Mouse (Mus musculus): ENCODE results near the gene Arhgap8.

Arhgap8 gene

DNA sequence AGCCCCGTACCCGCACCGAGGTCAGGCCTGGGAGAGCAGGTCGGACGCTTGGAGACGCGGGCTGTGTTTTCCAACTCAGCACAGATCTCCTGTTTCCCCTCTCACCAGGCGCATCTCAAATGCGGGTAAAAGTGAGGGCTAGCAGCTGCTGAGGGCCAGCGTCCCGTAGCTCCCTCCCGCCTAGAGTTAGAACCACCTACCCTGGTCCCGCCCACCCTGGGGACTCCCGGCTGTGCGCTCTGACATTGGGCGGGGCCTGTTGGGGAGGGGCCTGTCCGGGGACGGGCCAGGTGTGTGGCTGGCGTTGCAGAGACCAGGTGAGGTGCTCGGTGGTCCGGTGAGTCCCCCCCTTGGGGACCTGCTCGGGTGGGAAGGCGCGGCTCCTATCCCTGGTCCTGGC is at the start of gene Arhgap8:
Arhgap8 (plus strand) TSS at position 262 of the 400 bp plus-strand sequence.
- DNase-seq, result peak; percentile 84

DNA sequence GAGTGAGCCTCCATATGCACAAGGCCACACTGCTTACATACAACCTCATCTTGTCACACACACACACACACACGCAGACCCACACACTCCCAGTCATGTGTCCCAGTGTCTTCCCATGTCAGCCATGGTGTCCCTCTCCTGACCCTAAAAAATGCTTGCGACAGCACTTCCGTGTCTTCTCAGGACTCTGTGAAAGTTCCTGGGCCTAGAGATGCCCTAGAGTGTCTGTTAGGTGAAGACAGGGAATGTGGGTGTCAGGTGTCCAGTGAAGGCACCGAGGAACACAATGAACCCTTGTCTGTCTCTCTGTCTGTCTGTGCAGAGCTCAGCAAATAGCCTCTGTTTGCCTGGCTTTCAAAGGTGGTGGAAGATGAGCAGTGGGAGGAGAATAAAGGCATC is 49.2 kb upstream of the Arhgap8 start:
- no peak for DNase-seq

DNA sequence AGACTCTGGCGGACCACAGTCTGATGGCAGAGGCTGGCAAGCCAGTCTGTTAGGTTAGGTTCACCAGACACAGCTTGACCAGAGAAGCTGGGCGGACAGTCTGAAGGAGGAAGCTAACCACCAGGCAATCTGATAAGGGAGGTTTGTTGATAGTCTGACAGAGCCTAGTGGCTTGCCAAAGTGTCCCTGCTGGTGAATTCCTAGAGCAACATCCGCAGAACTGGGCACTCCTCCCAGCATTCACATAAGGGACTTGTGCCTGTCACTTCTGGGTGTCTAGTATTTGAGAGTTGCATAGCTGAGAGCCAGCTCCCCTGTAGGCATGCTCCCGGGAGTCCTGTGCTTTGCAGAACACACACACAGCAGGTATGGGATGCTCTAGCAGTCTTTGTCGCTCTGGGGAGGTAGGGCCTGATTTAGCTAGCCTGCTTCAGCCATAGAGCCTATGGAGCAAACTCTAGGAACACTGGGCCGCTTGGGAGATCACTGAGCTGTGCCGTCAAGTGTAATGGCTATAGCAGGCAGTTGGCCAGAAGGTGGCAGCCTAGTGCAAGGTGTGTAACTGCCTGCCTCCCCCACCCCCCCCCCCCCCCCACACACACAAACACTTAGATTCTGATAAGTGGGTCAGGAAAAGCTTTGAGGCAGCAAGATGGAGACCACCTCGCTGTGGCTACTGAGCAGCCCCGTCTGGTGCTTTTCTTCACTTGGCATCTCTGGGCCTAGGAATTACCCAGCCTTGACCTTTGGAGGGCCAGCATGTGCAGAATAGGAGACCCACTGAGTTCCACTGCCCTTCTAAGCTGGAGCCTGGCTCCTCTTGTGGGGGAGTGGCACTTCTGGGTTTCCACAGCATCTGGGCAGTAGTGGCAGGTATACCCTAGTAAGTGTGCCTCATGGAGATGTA is 48.2 kb upstream of the Arhgap8 start:
- peak; percentile 86 for DNase-seq

DNA sequence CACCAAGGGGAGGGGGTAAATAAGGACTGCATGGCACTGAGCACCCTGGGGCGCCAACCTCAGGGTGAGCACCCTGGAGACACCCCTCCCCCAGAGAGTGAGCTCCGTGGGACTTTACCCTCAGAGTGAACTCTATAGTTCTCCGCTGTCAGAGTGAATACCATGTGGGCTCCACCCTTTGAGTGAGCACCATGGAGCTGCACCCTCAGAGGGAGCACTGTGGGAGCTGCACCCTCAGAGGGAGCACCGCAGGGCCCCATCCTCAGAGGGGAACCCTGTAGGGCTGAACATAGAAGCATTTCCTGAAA is 47.6 kb upstream of the Arhgap8 start:
- DNase-seq, result no peak

DNA sequence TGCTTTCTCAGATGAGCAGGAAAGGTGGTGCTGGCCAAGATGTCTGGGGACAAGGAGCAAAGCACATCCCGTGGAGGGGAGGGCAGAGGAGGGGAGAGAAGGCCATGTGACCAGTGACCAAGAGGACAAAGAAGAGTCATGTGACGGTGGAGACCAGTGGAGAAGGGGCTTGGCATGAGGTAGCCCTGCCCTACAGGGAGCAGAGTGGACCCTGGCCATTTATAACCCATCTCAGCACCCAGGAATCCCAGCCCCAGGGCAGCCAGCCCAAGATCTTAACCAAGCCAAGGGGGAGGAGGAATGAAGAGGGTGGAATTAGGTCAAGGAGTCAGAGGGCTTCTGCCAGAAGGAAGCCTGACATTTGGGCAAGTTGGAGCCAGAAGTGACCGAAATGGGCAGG is 47.2 kb upstream of the Arhgap8 start:
- peak; percentile 69 for DNase-seq

DNA sequence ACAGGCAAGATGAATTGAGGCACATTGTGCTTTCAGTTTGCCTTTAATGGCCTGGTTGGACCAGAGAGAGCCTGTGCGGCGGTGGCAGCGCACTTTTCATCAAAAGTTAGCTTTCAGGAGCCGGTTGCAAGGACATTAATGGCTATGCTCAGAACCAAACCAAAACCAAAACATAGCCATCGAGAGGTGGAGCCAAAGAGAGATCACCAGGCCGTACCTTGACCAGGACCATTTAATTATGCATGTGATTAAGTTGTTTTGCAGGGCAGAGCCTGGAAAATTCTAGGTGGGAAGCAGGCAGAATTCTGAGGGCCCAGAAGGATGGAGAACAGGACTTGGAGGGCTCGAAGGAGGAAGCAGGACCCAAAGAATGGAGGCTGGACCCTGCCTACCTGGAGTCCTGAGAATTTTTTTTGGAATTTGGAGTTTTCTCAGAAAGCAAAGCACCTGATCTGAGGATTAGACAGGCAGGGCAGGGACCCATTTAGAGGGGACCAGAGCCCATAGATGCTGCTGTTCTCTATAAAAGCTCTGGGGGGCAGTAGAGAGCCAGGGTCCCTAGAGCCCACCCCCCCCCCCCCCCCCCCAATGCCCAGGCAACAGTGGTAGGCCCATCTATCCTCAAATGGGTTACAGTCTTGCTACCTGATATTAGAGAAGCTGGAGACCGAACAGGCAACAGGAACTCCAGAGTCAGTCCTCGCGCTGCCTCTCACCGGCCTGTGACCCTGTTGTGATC is 45.4 kb upstream of the Arhgap8 start:
- DNase-seq, result no peak

DNA sequence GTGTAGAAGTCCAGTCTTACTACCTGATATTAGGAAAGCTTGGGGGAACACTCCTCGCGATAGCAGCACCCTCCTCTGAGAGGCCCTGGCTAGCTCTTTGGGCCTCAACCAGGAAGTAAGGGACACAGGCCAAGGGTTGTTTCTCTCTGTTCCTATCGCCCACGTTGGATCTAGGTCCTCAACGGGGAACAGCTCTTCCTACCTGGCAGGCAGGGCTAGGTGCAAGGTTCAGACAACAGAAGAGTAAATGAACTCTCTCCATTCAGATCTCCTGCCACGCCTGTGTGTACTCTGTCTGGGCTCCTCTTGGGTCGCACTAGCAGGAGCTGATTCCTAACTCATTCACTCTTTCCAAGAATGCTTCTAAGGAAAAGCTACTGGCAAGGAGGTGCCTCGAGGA is 44.5 kb upstream of the Arhgap8 start:
- no peak for DNase-seq

DNA sequence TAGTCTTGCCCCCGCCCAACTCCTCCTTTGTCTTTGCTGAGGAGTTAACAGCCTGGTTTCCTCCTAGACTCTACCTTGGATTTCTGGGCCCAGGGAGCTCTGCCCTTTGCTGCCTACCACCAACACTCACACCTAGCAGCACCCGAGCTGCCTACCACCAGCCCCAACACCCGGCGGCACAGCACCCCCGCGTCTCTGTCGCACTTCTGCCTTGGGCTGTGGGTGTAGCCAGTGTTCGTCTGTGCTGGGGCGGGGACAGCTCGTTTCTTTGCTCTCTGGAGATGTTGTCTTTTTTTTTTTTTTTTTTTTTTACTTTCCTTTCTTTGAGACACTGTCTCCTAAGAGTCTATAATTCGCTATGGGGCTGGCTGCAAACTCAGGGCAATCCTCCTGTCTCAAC is 41.9 kb upstream of the Arhgap8 start:
- DNase-seq, result no peak

DNA sequence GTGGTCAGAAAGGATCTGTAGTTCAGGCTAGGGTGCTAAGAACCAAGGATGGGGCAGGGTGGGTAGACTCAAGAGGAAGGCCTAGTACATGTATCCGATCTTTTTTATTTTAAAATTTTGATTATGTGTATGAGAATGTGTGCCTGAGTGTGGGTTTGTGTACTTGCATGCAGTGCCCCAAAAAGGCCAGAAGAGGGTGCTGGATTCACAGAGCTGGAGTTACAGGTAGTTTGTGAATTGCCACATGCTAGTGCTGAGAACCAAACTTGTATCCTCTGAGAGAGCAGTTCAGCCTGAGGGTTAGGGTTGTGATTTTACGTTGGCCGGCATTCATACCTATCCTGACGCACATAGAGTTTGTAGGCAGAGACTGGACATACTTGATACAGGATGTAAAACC is 40.8 kb upstream of the Arhgap8 start:
- DNase-seq, result no peak

DNA sequence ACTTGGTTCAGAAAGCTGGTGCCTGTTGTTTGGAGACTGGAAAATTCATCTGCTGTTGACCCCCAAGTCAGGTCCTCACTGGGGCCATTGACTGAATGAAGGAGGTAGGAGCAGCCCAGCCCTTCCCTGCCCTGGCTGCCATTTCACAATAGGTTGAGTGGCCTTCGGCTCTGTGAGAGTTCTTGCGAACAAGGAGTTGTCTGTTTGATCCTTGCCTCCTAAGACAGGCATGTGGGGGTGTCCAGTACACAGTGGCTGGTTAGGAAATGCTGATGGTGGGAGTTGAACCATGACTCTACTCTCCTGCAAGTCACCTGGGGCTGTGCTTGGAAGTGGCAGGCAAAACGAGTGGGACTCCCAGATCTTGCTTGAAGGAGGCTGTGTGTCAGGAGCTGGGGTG is 40.1 kb upstream of the Arhgap8 start:
- no peak for DNase-seq

DNA sequence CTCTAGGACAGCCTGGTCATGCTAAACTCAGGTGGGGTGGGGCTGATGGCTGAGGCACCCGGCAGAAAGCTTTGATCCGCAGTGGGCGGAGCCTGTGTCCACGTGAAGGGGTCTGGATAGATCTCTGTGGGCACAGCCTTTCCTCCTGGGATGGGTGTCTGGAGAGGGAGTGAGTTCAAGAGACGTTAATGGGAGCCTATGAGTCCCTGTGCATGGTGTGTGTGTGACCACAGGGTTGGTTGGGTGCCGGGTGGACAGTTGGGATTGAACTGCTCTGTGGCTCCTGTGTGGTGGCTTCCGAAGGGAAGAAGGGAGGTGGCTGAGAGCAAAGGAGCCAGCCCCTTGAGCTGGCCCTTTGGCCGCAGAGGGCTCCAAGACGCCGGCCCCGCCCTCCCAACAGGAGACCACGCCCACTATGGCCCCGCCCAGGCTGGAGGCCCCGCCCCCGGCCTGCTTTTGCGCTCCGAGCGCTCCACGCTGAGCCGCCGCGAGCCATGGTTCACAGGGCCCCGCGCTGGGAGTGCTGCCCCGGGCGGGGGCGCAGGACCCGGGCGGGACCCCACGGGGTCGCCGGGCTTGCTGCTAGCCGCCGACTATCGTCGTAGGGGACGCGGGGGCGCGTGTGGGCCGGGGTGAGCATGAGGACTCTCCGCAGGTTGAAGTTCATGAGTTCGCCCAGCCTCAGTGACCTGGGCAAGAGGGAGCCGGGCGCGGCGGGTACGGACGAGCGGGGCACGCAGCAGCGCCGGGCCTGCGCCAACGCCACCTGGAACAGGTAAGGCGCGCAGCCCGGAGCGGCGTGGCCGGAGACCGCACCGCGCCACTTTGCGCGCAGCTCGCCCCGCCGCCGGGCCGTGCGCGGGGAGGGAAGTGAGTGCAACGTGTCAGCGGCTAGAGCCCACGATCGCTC is 39.1 kb upstream of the Arhgap8 start:
- peak; percentile 94 for DNase-seq

DNA sequence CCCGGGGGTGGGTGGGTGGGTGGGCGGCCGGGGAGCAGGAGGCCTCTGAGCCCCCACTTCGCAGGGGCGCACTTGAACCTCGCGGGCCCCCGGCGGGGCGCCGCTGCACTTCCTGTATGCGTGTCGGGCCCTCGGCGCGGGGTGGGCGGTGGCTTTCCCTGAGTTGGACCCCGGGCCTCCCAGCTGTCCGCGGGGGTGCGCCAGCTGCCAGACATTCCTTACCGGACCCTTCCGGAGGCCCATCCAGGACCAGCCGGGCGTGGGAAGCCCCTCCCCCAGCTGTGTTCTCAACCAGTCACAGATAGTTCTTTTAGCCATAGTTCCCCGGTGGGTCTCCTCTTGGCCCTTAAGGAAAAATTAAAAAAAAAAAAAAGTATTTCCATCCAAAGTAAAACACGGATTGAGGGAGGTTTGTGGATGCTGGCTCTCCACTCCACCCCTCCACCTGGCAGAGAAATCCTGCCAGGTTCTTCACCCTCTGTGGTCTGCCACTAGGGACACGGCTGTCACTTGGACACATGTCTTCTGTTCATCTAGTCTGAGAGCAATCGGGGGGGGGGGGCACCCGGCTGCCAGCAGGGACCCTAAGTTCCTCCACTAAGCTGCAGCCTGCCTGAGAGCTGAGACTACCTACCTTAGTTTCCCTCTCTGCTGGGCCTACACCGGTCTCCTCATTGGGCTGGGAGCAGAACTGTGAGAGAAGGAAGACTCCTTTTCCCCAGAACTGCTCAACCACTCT is 38.2 kb upstream of the Arhgap8 start:
- peak; percentile 83 for DNase-seq

DNA sequence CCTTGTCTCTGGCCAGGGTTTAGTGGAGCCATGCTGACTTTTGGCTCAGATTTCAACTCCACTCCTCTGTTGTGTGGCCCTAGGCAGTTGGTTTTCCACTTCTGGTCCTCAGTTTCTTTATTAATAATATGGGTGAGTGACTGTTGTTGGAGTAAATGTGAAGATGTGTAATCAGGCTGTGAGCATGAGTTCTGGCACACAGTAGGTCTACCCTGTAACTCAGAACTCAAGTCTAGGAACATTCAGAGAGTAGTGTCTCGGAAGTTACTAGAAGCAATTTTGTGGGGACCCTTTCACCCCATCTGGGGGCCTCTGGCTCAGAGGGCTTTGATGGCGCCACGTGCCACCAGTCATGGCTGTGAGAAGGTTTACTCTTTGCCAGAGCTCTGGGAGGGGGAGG is 37.6 kb upstream of the Arhgap8 start:
- no peak for DNase-seq

DNA sequence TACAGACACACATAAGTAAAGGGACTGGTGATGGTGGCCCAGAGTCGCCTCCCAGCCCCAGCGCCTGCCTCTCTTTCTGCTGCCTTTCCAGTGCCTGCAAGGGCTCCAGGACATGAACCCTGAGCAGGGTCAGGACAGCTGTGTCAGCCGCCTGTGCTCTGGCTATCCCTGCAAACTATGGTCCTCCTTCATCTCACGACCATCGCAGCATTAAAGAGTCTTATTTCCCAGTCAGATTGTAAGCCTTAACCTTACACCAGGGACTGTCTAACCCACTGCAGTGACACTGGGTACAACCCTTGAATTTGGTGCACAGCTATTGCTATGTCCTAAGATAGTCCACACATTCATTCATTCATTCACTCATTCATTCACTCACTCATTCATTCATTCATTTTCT is 37.0 kb upstream of the Arhgap8 start:
- DNase-seq, result no peak

DNA sequence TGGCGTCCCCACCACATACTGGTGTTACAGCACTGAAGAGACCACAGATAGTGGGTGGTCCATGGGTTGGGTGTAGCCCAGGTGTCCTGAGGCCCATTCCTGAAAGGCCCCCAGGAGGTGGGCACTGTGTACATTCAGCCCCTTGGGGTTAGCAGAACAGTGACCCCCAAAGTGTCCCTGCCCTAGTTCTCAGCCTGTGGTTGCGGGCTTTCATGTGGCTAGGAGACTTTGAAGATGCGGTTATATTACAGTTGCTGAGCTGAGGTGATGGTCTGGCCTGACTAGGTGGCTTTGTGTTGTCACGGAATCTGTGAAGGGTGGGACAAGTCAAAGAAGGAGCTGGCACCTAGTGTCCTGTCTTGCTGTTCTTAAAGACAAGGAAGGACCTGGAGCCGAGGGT is 35.3 kb upstream of the Arhgap8 start:
- no peak for DNase-seq

DNA sequence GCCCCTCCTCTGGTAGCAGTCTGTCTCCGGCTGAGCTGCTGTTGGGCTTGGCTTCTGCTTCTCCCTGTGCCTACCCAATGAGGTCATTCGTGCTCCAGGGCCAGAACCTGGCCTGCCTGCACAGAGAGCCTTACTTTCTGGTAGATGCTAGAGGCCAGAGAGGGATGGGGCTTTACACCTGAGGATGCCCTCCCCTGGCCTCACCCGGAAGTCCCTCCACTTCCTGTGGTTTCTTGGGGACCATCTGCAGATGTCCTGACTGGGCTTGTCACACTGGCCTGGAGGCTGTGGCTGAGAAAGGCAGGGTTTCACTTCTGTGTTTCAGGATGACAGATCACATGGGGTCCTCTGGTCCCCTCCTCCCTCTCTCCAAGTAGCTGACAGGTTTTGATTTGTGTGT is 34.4 kb upstream of the Arhgap8 start:
- no peak for DNase-seq

DNA sequence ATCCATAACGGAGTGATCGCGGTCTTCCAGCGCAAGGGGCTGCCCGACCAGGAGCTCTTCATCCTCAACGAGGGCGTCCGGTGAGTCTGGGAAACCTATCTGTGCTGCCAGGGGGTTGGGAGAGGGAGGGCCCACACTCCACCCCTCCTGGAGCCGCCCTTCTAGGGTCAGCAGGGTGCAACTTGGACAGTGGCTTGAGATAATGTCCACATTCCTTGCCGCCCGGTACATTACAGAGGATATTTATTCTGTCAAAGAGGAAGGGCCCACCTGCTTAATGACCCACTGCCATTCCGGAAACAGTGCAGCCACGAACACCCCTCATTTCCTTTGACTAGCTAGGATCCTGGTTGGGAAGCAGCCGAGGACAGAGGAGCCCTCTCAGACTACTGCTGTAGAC is 31.9 kb upstream of the Arhgap8 start:
- peak; percentile 53 for DNase-seq

DNA sequence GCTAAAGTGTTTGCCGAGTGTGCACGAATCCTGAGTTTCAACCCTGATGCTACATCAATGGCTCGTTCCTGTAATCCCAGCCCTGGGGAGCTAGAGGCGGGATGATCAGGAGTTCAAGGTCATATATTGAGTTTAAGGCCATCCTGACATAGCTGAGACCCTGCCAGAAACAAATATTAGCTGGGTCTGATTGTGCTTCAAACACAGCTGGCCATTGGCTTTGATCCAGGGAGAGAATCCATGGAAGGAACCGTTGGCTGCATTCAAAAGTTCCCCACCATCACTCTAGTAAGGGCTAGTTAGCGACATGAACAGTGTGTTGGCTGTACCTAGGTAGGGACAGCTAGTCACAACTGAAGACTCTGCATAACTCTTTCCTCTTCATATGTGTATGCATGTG is 30.5 kb upstream of the Arhgap8 start:
- no peak for DNase-seq

DNA sequence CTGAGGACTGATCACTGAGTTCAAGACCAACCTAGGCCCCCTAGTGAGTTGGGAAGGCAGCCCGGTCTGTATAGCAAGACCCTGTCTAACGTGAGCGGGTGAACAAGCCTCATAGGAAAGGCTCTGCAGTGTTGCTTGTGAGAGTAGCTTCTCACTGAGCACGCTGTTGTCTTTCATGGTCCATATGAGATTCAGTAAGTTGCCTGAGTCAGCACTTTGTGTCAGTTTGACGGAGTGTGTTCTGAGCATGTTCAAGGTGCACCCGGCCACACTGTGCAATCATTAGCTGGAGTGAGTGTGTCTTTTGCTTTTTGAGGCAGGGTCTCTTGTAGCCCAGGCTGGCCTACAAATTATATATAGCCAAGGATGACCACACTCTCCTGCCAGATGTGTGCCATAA is 28.3 kb upstream of the Arhgap8 start:
- no peak for DNase-seq

DNA sequence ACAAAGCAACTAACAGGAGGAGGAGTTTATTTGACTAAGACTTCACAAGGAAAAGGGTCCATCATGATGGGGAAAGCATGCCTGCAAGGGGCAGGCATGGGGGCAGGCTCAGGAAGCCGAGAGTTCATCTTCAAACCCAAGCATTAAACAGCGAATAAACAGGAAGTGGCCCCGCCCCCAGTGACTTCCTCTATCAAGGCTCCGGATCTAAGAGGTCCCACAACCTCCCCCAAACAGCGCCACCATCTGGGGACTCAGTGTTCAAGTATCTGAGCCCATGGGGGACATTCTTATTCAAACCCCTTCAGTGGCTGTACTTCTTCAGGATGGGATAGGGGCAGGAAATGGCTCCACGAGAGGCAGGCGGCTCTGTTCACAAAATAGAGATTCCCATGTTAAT is 27.2 kb upstream of the Arhgap8 start:
- peak; percentile 49 for DNase-seq

DNA sequence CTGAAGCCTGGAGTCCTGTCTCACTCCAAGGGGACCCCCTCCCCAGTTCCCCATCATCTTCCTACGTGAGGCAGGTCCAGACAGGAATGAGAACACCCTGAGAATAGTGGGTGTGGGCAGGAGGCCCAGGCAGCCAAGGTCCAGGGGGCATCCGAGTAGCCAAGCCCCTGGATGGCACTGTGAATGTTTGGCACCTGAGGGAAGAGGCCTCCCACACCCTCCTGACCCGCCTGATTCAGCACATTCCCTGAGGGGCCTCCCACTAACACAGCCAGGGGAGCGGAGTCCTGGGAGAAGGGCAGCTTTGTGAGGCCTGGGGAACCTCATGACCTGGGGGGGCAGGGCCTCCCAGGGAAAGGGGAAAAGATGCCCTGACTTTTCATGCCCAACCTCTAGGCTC is 23.8 kb upstream of the Arhgap8 start:
- DNase-seq, result no peak

DNA sequence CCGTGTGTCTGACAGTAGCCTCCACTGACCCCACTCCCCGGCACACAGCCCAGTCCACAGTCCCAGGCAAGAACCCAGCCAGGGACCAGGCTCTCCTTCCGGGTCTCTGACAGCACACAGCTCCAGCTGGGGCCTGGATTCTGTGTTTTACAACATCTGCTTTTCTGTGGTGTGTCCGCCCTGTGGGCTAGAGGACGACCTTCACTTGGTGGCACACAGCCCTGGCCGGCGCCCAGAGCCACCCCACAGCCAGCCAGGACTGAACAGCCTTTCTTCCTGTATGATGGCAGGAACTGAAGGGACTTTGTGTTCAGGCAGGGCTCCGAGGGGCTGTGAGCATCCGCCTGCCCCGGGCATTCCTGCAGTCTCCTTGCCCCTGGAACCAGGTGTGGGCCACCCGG is 22.2 kb upstream of the Arhgap8 start:
- peak; percentile 78 for DNase-seq

DNA sequence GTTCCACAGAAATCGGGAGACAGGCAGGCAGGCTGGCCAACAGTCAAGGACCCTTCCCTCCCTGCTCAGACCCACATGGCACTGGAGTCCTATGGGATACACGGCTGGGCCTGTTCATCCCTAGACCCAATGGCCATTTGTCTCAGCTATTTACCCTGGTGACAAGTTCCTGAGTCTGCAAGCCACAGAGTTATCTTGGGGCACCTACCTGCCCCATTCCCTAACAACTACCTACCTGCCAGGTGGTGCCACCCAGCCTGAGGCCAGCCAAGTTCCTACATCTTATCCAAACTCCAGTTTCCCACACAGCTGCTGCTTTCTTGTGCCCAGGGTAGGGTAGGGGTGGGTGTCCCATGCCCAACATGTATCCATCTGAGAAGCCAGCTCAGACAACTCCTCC is 21.7 kb upstream of the Arhgap8 start:
- no peak for DNase-seq
